Mouse (Mus musculus): ENCODE data around the gene Lhcgr. TPM values are rescaled to one million over a fixed set of nuclear protein-coding genes. Genes with fewer than 3 reads are reported as not detected.

Lhcgr gene
- polyA plus RNA-seq, 1 experiment from 2014 or later, result not detected

GRCm38 (mm10) chr17:88770081-88770480 lies 21.7 kb downstream of the Lhcgr start:
- no peak overlapping the region for H3K27ac ChIP-seq
- H3K4me1 ChIP-seq (replicated peaks), result no peaks in the 10 kb centered on the region
- H3K9me3 ChIP-seq (replicated peaks), result 0 out of 2 replicates have a peak, but pooled peaks cover 2% of the 10 kb centered on the region
- no peak overlapping the region for H3K4me2 ChIP-seq
- no peaks in the 10 kb centered on the region for H3K27me3 ChIP-seq
- ATAC-seq (ENCODE audit: low read depth) (no peak), DNase-seq (no peak)
- H3K9ac ChIP-seq, result no peak overlapping the region
- 68% methylated on average over 7 of the region's 7 CpGs for WGBS (ENCODE audit: insufficient replicate concordance)
- H3K4me3 ChIP-seq (replicated peaks), result no peak overlapping the region
- H3K36me3 ChIP-seq, result no peaks in the 10 kb centered on the region

- DNase-seq (no peak), ATAC-seq (ENCODE audit: low read depth) (no peak)
- no peaks in the 10 kb centered on the region for H3K36me3 ChIP-seq
- H3K4me1 ChIP-seq (replicated peaks), result no peaks in the 10 kb centered on the region
- whole genome bisulfite sequencing (ENCODE audit: insufficient replicate concordance), result 56% methylated on average over 2 of the region's 2 CpGs
- H3K9ac ChIP-seq, result no peak overlapping the region
- no peaks in the 10 kb centered on the region for H3K27me3 ChIP-seq
- H3K4me2 ChIP-seq, result no peak overlapping the region
- 0 out of 2 replicates have a peak, but pooled peaks cover 2% of the 10 kb centered on the region for H3K9me3 ChIP-seq (replicated peaks)
- no peak overlapping the region for H3K4me3 ChIP-seq (replicated peaks)
- no peak overlapping the region for H3K27ac ChIP-seq
Measured at GRCm38 (mm10) chr17:88769283-88769859, 22.4 kb downstream of the Lhcgr start.

- no peak for ATAC-seq (ENCODE audit: low read depth)
- DNase-seq, result no peak
- Histone ChIP-seq H3K4me3 (replicated peaks) (no peak overlapping the region), H3K4me1 (replicated peaks) (no peaks in the 10 kb centered on the region), H3K9me3 (replicated peaks) (0 out of 2 replicates have a peak, but pooled peaks cover 2% of the 10 kb centered on the region), H3K27ac (no peak overlapping the region), H3K4me2 (no peak overlapping the region), H3K9ac (no peak overlapping the region), H3K27me3 (no peaks in the 10 kb centered on the region), H3K36me3 (no peaks in the 10 kb centered on the region)
- WGBS (ENCODE audit: insufficient replicate concordance), result 61% methylated on average over 6 of the region's 6 CpGs
Measured at GRCm38 (mm10) chr17:88766857-88767256, 24.9 kb downstream of the Lhcgr start.

DNA sequence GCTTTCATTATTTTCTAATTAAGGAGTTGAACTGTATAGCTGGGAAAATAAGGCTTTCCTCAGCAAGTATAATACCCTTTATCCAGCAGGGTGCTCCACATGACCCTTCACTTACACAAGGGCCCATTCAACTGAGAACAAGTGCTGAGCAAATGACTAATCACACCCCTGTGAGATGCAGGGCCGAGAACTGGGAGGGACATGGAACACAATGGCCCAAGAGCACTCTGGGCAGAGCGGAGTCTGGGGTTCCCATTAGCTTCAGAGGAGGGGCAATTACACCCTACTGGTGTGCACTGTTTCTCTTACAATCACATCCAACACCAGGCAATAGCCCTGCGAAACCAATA lies 27.7 kb downstream of the Lhcgr start:
- DNase-seq, result no peak
- no peak for ATAC-seq (ENCODE audit: low read depth)
- Histone ChIP-seq H3K9ac (no peak overlapping the region), H3K27ac (no peak overlapping the region), H3K4me1 (replicated peaks) (no peaks in the 10 kb centered on the region), H3K4me2 (no peak overlapping the region), H3K27me3 (no peaks in the 10 kb centered on the region), H3K9me3 (replicated peaks) (0 out of 2 replicates have a peak, but pooled peaks cover 2% of the 10 kb centered on the region), H3K4me3 (replicated peaks) (no peak overlapping the region), H3K36me3 (no peaks in the 10 kb centered on the region)
- 67% methylated on average over 3 of the region's 3 CpGs for WGBS (ENCODE audit: insufficient replicate concordance)

- no peak for DNase-seq
- Histone ChIP-seq H3K4me1 (replicated peaks) (no peaks in the 10 kb centered on the region), H3K9me3 (replicated peaks) (0 out of 2 replicates have a peak, but pooled peaks cover 2% of the 10 kb centered on the region), H3K27ac (no peak overlapping the region), H3K4me3 (replicated peaks) (no peak overlapping the region), H3K36me3 (no peaks in the 10 kb centered on the region), H3K9ac (no peak overlapping the region), H3K4me2 (no peak overlapping the region), H3K27me3 (no peaks in the 10 kb centered on the region)
- no peak for ATAC-seq (ENCODE audit: low read depth)
- WGBS (ENCODE audit: insufficient replicate concordance), result 51% methylated on average over 5 of the region's 5 CpGs
Measured at GRCm38 (mm10) chr17:88763396-88764135, 28.2 kb downstream of the Lhcgr start.

DNA sequence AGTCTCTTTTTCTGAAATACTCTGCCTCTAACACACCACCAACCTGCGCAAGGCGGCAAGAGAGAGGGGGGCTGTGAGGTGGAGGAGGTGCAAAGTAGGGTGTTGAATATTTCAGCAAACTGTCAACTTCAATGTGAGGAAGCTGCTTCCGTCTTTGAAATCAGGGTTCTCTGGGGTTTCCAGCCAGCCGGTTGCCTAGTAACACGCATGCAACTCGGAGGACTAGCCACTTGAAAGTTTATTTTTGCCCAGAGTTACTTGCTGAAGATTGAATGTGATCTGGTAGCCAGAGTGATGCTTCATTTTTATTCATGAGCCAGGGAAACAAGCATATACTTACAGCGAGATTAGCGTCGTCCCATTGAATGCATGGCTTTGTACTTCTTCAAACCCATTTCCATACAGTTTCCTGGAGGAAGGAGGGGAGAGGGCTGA lies 33.8 kb downstream of the Lhcgr start:
- no peak for ATAC-seq (ENCODE audit: low read depth)
- H3K4me3 ChIP-seq (replicated peaks), result no peak overlapping the region
- no peaks in the 10 kb centered on the region for H3K4me1 ChIP-seq (replicated peaks)
- H3K36me3 ChIP-seq, result no peaks in the 10 kb centered on the region
- no peaks in the 10 kb centered on the region for H3K9me3 ChIP-seq (replicated peaks)
- H3K4me2 ChIP-seq, result no peak overlapping the region
- 18% methylated on average over 9 of the region's 9 CpGs for WGBS (ENCODE audit: insufficient replicate concordance)
- no peak overlapping the region for H3K9ac ChIP-seq
- no peaks in the 10 kb centered on the region for H3K27me3 ChIP-seq
- H3K27ac ChIP-seq, result no peak overlapping the region
- DNase-seq, result no peak

- no peak overlapping the region for H3K27ac ChIP-seq
- no peaks in the 10 kb centered on the region for H3K27me3 ChIP-seq
- no peaks in the 10 kb centered on the region for H3K4me1 ChIP-seq (replicated peaks)
- no peak for DNase-seq
- H3K9ac ChIP-seq, result no peak overlapping the region
- ATAC-seq (ENCODE audit: low read depth), result no peak
- H3K4me3 ChIP-seq (replicated peaks), result no peak overlapping the region
- no peaks in the 10 kb centered on the region for H3K9me3 ChIP-seq (replicated peaks)
- no peaks in the 10 kb centered on the region for H3K36me3 ChIP-seq
- H3K4me2 ChIP-seq, result no peak overlapping the region
- WGBS (ENCODE audit: insufficient replicate concordance), result 42% methylated on average over 6 of the region's 6 CpGs
Measured at GRCm38 (mm10) chr17:88755776-88756175, 36.0 kb downstream of the Lhcgr start.

DNA sequence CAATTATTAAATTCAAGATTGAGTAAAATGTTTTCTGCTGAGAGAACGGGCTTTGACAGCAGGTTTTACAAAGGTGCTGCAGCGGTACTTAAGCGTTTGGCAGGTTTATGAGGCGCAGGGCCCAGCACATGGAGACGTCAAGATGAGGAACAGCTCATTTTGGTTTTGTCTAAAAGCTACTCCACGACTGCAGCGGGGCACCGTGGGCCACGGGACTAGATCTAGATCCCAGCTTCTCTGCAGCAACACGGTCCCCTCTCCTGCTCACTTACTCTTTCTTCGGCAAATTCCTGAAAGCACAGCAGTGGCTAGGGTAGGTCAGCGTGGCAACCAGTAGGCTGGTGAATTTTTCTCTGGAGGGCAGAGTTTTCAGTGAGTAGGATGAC lies 38.3 kb downstream of the Lhcgr start:
- H3K4me3 ChIP-seq (replicated peaks), result no peak overlapping the region
- no peaks in the 10 kb centered on the region for H3K36me3 ChIP-seq
- H3K4me2 ChIP-seq, result 0 out of 2 replicates have a peak overlapping the region, but pooled peaks have one; percentile 12
- no peaks in the 10 kb centered on the region for H3K4me1 ChIP-seq (replicated peaks)
- H3K27ac ChIP-seq, result no peak overlapping the region
- 45% methylated on average over 12 of the region's 12 CpGs for WGBS (ENCODE audit: insufficient replicate concordance)
- no peaks in the 10 kb centered on the region for H3K27me3 ChIP-seq
- H3K9ac ChIP-seq, result no peak overlapping the region
- no peaks in the 10 kb centered on the region for H3K9me3 ChIP-seq (replicated peaks)
- DNase-seq, result no peak
- no peak for ATAC-seq (ENCODE audit: low read depth)

GRCm38 (mm10) chr17:88752827-88753471 lies 38.8 kb downstream of the Lhcgr start:
- no peak overlapping the region for H3K9ac ChIP-seq
- 5% methylated on average over 17 of the region's 17 CpGs for WGBS (ENCODE audit: insufficient replicate concordance)
- no peak overlapping the region for H3K4me3 ChIP-seq (replicated peaks)
- ATAC-seq (ENCODE audit: low read depth), result no peak
- no peaks in the 10 kb centered on the region for H3K36me3 ChIP-seq
- no peaks in the 10 kb centered on the region for H3K9me3 ChIP-seq (replicated peaks)
- H3K4me2 ChIP-seq, result 0 out of 2 replicates have a peak overlapping the region, but pooled peaks have one; percentile 12
- H3K4me1 ChIP-seq (replicated peaks), result no peaks in the 10 kb centered on the region
- DNase-seq, result no peak
- no peaks in the 10 kb centered on the region for H3K27me3 ChIP-seq
- H3K27ac ChIP-seq, result no peak overlapping the region

DNA sequence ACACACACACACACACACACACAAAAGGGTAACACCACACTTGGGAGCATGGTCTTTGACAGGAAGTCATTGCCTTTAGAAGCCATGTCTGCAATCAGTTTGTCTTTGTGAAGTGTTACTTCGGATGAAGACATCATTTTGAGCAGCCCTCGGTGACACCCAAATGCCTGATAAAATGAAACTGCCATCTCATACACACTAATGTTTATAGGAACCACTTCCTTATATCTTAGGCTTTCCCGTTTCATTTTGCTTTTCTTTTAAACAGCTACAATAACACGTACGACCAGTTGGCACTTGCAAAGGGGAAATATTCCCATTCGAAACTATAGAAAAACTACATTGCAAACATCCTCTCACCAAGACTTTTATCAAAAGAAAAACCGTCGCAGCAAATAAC lies 42.1 kb downstream of the Lhcgr start:
- Histone ChIP-seq H3K27me3 (no peaks in the 10 kb centered on the region), H3K4me1 (replicated peaks) (no peaks in the 10 kb centered on the region), H3K9ac (no peak overlapping the region), H3K27ac (no peak overlapping the region), H3K9me3 (replicated peaks) (no peaks in the 10 kb centered on the region), H3K4me3 (replicated peaks) (no peak overlapping the region), H3K36me3 (no peaks in the 10 kb centered on the region), H3K4me2 (no peak overlapping the region)
- no peak for DNase-seq
- no peak for ATAC-seq (ENCODE audit: low read depth)
- 60% methylated on average over 8 of the region's 8 CpGs for WGBS (ENCODE audit: insufficient replicate concordance)

DNA sequence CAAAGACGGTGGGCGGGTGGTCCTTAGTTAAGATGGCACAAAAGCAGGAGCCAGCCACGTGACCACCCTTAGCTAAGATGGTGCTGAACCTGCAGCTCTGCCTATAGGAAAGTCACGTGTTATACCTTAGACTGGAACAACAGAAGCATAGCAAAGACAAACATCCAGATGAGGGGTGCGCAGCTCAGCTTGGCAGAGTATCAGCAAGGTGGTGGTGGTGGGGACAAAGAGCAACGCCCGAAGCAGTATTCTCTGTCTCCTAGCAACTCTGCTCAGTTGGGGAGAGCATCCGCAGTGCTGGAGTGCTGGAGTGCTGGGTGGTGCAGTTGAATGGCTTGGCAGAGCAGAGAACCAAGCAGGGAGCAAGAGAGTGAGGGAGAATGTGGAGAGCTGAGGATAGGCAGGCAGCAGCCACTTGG lies 85.5 kb downstream of the Lhcgr start:
- DNase-seq (no peak), ATAC-seq (ENCODE audit: low read depth) (no peak)
- Histone ChIP-seq H3K4me3 (replicated peaks) (no peak overlapping the region), H3K9me3 (replicated peaks) (no peaks in the 10 kb centered on the region), H3K36me3 (no peaks in the 10 kb centered on the region), H3K4me1 (replicated peaks) (no peaks in the 10 kb centered on the region), H3K9ac (no peak overlapping the region), H3K27me3 (no peaks in the 10 kb centered on the region), H3K27ac (no peak overlapping the region), H3K4me2 (no peak overlapping the region)
- 53% methylated on average over 8 of the region's 8 CpGs for whole genome bisulfite sequencing (ENCODE audit: insufficient replicate concordance)
